Mouse (Mus musculus) 416B (cell line): Measurements from ENCODE around the gene Apba1.

Experiments
- DNase-seq: peaks from one replicate; pipeline ENCODE4 v3.0.0; 2011; ENCODE audit warnings: low read depth

Gene Apba1

GRCm38 (mm10) chr19:23758554-23759321 lies at the start of gene Apba1:
Gene Apba1 (plus strand): TSS chr19:23758887.
- no peak for DNase-seq

GRCm38 (mm10) chr19:23746506-23746905 lies 12.2 kb upstream of the Apba1 start:
- no peak for DNase-seq

GRCm38 (mm10) chr19:23757011-23757410 lies 1.7 kb upstream of the Apba1 start:
- no peak for DNase-seq

GRCm38 (mm10) chr19:23757961-23758553 lies 630 bp upstream of the Apba1 start:
- peak; percentile 78 for DNase-seq

- no peak for DNase-seq
Measured at GRCm38 (mm10) chr19:23759322-23759945, 747 bp downstream of the Apba1 start.

GRCm38 (mm10) chr19:23763371-23763770 lies 4.7 kb downstream of the Apba1 start:
- DNase-seq: no peak

GRCm38 (mm10) chr19:23764051-23764450 lies 5.4 kb downstream of the Apba1 start:
- no peak for DNase-seq

- DNase-seq: no peak
Measured at GRCm38 (mm10) chr19:23768864-23769263, 10.2 kb downstream of the Apba1 start.

- no peak for DNase-seq
Measured at GRCm38 (mm10) chr19:23770494-23771423, 12.1 kb downstream of the Apba1 start.

- peak; percentile 9 for DNase-seq
Measured at GRCm38 (mm10) chr19:23771971-23772370, 13.3 kb downstream of the Apba1 start.

- no peak for DNase-seq
Measured at GRCm38 (mm10) chr19:23775356-23775755, 16.7 kb downstream of the Apba1 start.

- DNase-seq: no peak
Measured at GRCm38 (mm10) chr19:23779130-23779529, 20.4 kb downstream of the Apba1 start.

- DNase-seq: peak; percentile 6
Measured at GRCm38 (mm10) chr19:23780105-23780504, 21.4 kb downstream of the Apba1 start.

- DNase-seq: peak; percentile 21
Measured at GRCm38 (mm10) chr19:23781968-23782367, 23.3 kb downstream of the Apba1 start.

GRCm38 (mm10) chr19:23788420-23789132 lies 29.9 kb downstream of the Apba1 start:
- DNase-seq: no peak

- DNase-seq: no peak
Measured at GRCm38 (mm10) chr19:23791704-23792103, 33.0 kb downstream of the Apba1 start.

GRCm38 (mm10) chr19:23792559-23792958 lies 33.9 kb downstream of the Apba1 start:
- DNase-seq: no peak

- DNase-seq: no peak
Measured at GRCm38 (mm10) chr19:23794491-23794890, 35.8 kb downstream of the Apba1 start.

GRCm38 (mm10) chr19:23795156-23795555 lies 36.5 kb downstream of the Apba1 start:
- no peak for DNase-seq

- no peak for DNase-seq
Measured at GRCm38 (mm10) chr19:23801174-23801573, 42.5 kb downstream of the Apba1 start.

- no peak for DNase-seq
Measured at GRCm38 (mm10) chr19:23803221-23803870, 44.7 kb downstream of the Apba1 start.
